Mouse (Mus musculus): ENCODE results near the gene Rpl39.
"Not testable (repeated sequence)": the region's sequence is repeated elsewhere in the genome, so short reads cannot be mapped to it uniquely, and the experiment has no call there.

The Rpl39 gene

DNA sequence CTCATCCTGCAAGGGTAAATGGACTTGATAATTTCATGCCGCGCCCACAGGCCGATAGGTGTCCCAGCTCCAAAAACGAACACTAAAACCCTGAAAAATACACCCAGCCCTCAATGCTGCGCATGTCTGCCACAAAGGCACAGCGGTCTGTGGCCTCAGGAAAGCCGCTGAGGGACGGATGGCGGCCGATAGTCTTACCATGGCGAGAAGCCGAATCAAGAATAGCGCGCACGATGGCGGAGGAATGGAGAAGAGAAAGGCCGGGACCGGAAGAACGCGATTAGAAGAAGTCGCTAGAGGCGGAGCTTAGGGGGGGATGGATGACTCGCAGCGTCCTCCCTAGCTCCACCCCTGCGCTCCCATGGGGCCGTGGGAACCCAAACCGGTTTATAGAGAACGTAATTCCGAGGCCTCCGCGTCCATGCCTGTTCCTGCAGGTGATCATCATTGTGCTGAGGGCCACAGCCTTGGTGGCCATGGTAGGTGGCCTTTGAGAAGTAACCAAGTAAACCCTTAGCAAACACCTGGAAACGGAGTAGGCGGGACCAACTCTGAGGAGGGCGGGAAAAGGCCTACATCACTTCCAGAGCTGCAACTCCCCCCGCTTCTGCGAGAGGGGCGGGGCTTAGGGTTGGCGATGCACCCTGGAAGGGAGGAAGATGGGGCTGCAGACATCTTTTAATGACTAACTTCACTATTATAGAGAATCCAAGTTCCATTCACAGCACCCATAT lies at the start of gene Rpl39:
Gene Rpl39, minus strand, starts transcription at position 476 of the 734 bp plus-strand sequence.
- no peak for DNase-seq (ENCODE audit: extremely low spot score, low read depth, low spot score)

DNA sequence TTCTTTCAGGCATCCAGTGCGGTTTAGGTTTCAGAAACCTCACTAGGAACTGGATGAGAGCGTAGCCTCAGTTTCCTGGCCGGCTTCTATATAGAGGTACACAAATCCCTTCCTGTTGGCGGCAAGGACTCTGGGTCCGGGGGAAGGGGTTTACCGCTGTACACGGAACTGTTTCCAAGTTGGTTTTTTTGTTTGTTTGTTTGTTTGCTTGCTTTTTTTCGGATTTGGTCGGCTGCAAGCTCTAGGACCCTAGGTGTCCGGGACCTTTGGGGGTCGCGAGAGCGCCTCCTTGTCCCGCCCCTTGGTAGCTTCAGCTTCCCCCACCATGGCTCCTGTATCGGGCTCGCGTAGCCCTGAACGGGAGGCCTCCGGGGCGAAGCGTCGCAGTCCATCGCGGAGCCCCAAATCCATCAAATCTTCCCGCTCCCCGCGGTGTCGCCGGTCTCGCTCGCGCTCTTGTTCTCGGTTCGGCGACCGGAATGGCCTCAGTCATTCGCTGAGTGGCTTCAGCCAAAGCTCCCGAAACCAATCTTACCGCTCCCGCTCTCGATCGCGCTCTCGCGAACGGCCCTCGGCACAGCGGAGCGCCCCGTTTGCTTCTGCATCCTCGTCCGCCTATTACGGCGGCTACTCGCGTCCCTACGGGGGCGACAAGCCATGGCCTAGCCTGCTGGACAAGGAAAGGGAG lies 41.6 kb upstream of the Rpl39 start, which contains the start of gene Nkap:
Gene Nkap, plus strand, starts transcription at position 125 of the 688 bp plus-strand sequence.
- peak; percentile 73 for DNase-seq (ENCODE audit: extremely low spot score, low read depth, low spot score)

DNA sequence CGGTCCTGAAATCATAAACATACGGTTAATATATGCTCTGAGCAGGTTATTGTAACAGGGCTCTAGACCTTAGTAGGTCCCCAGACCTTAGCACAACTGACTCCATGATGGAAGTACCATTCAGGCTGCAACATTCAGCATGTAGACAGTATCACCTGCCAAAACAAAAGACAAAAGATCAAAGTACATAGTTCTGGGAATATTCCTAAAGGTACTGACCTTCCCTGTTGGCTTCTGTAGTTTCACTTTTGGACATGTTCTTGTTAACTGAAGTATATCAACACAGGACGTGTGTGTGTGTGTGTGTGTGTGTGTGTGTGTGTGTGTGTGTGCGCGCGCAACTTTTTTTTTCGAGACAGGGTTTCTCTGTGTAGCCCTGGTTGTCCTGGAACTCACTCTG lies 40.3 kb upstream of the Rpl39 start:
- DNase-seq (ENCODE audit: extremely low spot score, low read depth, low spot score): no peak

DNA sequence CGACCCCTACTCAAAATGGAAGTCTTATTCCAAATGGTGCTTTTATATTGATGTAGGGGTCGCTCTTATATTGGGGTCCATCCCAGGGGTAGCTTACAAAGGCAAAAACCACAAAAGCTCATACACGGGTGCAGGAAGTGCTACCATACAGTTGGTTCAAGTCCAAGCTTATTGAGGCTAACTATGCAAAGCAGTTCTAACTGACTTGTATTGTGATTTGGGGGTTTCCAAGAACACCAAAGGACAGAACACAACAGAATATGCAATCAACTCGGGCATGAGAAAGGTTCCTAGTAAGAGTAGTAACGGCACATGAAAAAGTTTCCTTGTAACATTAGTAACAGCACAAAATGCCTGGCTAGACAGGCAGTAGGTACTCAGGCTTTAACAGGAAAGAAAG lies 35.0 kb upstream of the Rpl39 start:
- no peak for DNase-seq (ENCODE audit: extremely low spot score, low read depth, low spot score)

DNA sequence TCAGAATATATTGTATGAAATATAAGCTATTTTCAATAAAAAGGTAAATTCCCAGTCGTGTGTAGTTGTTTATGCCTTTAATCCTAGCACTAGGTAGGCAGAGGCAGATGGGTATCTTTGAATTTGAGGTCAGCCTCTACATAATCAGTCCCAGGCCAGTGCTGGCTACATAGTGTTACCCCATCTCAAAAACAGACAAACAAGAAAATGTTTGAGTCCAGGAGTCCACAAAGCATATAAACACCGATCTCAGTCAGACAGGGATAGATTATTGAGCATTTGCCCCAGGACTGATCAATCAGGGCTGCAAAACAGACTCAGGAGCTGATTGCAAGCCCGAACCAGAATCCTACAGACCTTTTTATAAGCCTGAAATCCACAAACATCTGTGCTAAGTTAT lies 34.4 kb upstream of the Rpl39 start:
- no peak for DNase-seq (ENCODE audit: extremely low spot score, low read depth, low spot score)

DNA sequence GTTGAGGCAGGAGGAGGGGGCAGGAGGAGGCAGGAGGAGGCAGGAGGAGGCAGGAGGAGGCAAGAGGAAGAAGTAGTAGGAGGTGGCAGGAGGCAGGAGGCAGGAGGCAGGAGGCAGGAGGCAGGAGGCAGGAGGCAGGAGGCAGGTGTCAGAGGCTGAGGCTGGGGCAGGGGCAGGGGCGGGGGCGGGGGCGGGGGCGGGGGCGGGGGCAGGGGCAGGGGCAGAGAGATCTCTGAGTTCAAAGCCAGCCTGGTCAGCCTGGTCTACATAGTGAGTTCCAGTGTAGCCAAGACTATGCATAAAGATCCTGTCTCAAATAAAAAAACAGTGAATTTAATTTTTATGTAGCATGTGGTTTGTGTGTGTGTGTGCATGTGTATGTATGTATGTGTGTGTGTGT lies 31.9 kb upstream of the Rpl39 start:
- DNase-seq (ENCODE audit: extremely low spot score, low read depth, low spot score): no peak

DNA sequence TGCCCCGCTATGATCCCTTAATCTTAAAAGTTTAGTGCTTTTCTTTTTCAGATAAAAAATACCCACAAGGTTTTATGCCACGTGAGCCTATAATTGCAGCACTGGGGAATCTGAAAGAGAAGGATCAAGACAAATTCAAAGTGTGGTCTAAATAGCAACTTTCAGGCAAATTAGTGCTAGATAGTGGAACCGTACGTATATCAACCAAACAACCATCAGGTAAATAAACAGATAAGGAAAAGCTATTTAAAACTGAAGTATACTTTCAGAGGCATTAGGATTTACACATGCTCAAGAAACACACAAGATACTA lies 25.6 kb upstream of the Rpl39 start:
- DNase-seq (ENCODE audit: extremely low spot score, low read depth, low spot score): no peak

DNA sequence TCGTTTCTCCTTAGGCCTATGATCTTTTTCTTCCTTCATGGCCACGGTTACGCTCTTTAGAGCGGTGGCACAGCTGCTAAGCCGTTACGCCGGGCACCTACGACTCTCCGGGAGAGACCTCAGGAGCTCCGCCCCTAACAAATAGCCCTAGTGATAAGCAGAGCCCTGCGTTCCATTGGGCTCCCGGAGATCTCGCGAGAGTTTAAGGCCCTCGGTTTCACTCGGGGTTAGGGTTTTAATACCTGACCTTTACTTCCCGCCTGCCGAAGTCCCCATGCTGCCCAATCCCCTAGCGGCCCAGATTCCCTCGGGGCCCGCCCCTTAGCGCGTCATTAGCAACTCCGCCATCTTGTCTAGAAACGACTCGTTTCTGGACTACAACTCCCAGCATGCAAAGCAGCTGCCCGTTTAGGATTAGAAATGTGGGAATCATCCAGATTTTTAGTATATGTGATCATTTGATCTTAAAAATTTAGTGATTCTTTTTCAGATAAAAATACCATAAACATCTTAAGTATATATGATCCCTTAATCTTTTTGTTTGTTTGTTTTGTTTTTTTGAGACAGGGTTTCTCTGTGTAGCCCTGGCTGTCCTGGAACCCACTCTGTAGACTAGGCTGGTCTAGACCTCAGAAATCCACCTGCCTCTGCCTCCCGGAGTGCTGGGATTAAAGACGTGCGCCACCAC lies 25.1 kb upstream of the Rpl39 start, which contains the start of gene Upf3b:
Gene Upf3b, minus strand, starts transcription at position 130 of the 688 bp plus-strand sequence.
- peak; percentile 63 for DNase-seq (ENCODE audit: extremely low spot score, low read depth, low spot score)

DNA sequence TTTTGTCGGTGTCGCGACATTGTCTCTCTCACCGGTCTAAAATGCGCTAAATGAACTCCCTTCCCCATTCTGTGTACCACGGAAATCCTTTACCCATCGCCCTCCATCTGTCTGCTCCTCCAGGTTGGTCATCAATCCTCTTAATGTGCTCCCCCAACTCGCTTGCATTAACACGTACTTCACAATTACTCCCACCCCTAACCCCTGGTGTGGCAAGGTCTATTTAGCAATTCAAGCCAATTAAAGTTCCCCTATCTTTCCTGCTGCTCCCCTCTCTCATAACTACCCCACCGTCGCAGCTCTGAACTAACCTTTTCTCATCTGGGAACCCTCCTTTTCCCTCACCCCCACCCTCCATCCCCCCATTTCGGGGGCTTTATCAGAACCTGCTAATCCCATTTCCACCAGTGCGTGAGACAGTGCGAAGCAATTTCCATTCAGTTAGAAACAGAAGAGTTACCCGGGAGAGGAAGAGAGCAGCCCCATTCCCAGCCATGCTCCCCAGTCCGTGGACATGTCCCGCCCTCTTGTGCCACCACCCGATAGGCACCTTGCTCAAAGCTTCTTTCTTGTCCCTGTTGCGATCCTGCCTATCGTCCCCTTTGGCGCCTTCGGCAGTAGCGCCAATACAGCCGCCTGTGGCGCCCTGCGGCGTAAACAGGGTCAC lies 24.5 kb upstream of the Rpl39 start:
- no peak for DNase-seq (ENCODE audit: extremely low spot score, low read depth, low spot score)

DNA sequence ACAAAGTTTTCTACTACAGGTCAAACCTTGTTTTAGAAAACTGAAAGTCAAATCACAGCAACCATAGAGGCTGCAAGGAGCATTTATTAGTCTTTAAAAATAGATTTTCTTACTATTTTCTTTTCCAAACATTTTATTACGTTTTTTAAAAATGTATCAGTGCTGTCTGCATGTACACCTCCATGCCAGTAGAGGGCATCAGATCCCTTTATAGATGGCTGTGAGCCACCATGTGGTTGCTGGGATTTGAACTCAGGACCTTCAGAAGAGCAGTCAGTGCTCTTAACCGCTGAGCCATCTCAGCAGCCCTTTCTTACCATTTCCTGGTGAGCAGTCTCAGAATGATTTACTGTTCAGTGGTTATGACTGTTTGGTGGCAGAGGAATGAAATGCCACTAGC lies 18.6 kb upstream of the Rpl39 start:
- DNase-seq (ENCODE audit: extremely low spot score, low read depth, low spot score): no peak

DNA sequence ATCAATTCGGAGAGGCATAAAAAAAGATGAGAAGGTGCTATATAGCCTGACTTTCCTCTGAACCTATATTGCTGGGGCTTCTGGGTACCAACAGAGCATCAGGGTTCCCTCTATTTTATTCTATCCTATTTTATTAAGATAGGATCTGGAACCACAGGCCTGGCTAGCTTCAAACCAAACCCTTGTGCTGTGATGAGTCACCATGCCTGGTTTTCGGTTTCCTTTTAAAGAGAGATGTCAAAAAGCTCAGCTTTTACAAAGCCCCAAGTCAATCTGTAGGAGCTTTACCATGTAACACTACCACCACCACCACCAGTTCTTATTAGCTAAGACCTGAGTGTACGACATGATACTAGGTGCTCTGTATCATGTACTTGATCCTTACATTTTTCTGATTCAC lies 13.5 kb upstream of the Rpl39 start:
- DNase-seq (ENCODE audit: extremely low spot score, low read depth, low spot score): no peak

DNA sequence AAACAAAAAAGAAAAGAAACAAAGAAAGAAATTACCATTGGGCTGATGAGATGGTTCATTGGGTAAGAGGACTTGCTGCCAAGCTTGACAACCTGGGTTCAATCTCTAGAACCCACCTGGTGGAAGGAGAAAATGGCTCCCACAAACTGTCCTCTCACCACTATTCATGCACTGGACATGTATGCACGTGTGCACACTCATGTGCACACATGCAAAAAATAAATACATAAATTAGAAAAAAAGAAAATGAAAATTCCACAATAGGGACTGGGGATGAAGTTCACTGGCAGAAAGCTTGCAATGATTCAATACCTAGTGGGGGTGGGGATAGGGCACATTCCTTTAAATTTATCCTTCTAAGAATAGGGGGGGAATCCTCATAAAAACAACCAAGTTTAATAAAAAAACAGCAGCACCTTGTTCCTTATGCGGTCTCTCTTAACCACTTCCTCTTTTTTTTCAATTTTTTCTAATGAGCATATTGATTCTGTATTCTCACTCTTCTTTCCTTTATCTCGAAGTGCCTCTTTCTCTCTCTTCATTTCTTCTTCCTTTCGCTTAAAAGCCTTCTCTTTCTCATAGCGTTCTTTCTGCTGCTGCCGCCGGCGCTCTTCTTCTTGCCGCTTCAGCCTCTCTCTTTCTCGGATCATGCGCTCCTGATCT lies 10.0 kb upstream of the Rpl39 start:
- no peak for DNase-seq (ENCODE audit: extremely low spot score, low read depth, low spot score)

DNA sequence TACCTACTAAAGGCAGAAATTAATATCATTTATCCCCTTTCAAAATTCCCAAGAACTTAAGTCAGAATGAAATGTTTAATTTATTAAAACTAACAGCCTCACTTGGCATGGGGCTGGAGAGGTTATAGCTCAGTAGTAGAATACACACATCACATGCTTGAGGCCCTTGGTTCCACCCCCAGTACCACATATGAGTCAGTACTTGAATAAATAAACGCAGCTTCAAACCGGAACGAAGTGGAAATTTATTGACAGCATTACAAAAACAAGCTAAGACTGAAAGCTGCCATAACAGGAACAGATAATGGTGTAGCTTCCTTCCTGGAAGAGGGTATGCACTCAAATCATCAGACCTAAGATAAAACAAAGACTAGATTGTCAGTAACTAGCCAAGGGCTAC lies 6.3 kb upstream of the Rpl39 start:
- no peak for DNase-seq (ENCODE audit: extremely low spot score, low read depth, low spot score)

DNA sequence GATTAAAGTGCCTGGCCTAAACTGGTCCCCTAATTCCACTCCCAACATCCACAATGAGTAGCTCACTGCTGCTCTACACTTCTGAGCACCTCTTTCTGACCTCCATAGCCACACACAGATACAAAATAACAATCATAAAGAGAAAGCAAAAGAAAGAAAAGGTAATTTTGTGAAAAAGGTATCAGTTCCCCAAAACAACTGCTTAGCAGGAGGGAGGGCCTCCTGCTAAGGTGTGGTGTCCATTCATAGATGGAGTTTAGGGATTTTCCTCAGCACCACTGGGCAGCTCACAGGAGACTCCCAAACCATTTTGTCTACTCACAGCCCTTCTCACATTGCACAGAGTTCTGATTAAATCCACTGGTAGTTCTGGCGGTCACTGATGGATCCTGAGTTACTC lies 3.6 kb upstream of the Rpl39 start:
- DNase-seq (ENCODE audit: extremely low spot score, low read depth, low spot score): no peak

DNA sequence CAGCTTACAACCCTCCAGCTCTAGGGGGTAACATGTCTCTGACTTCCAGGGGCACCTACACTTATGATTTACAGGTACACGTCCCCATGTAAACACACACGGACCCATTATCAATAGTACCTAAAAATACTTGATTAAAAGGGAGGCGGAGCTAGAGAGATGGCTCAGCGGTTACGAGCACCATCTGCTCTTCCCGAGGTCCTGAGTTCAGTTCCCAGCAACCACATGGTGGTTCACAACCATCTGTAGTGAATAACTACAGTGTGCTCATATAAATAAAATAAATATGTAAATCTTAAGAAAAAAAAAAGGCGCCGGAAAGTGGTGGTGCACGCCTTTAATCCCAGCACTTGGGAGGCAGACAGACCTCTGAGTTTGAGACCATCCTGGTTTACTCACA lies 463 bp upstream of the Rpl39 start:
- DNase-seq (ENCODE audit: extremely low spot score, low read depth, low spot score): no peak

DNA sequence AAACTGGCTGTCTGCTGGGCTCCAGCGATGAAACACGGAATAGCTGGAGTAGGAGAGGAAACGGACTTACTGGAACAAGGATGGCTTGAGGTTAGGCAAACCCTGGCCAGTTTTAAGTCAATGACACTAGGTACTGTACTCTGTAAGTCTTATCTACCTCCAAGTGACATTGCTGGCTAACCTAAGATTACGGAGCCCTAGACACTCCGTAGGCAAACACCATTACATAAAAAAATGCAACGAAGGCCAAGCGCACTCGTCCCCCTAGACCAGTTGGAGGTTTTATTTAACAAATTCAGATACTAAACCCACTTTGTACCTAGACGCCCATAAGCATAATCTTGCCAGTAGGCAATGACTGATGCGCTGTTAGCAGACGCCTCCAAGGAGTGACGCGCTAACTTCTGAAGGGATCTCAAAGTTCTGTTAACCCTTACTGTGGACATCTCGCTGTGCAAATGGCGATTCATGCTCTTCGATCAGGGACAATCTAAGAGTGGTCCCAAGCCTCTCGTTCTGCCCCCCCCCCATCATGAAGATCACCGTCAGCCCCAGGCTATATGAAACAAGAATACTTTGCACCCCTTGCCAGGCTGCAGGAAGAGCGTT lies 780 bp downstream of the Rpl39 start:
- DNase-seq (ENCODE audit: extremely low spot score, low read depth, low spot score): no peak

DNA sequence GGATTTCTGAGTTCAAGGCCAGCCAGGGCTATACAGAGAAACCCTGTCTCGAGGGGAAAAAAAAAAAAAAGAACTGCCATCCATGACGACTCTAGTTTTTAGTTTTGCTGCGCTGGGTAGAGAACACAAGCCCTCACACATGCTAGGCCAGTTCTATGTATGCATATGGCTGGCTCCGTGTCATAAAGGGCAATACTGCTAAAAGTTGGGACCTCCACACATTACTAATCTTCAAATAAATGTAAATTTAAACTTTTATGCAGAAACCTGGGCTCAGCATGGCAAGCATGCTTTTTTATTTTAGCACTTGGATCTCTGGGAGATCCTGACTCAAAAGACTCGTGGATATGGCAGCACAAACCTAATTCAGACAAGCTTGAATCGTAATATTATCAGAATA lies 4.0 kb downstream of the Rpl39 start:
- DNase-seq (ENCODE audit: extremely low spot score, low read depth, low spot score): no peak

DNA sequence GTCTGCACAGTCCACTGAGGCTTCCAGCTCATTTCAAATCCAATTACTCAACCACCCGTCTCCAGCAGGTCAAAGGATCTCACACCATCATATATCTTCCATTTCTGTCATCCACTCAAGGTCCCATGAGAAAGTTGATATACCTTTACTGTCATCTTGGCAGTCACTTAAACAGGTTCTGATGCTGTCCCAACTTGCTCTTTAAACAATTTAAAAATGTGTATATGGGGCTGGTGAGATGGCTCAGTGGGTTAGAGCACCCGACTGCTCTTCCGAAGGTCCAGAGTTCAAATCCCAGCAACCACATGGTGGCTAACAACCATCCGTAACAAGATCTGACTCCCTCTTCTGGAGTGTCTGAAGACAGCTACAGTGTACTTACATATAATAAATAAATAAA lies 4.9 kb downstream of the Rpl39 start:
- DNase-seq (ENCODE audit: extremely low spot score, low read depth, low spot score): not testable (repeated sequence)

DNA sequence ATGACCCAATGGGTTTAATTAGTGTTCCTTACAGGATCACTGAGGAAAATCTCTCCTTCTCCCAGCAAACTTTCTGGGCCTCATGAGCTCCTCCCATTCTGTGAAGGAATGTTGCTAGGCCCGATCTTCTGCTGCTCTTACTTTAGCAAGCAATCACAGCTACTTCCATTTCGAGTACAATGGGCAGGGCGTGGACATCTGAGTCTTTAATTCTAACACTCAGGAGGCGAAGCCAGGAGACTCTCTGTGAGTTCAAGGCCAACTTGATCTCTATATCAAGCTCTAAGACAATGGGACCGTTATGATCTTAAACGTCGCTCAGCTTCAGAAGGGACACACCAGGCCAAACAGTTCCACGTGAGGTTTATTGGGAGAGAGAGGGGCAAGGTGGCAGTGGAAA lies 8.6 kb downstream of the Rpl39 start:
- DNase-seq (ENCODE audit: extremely low spot score, low read depth, low spot score): no peak

DNA sequence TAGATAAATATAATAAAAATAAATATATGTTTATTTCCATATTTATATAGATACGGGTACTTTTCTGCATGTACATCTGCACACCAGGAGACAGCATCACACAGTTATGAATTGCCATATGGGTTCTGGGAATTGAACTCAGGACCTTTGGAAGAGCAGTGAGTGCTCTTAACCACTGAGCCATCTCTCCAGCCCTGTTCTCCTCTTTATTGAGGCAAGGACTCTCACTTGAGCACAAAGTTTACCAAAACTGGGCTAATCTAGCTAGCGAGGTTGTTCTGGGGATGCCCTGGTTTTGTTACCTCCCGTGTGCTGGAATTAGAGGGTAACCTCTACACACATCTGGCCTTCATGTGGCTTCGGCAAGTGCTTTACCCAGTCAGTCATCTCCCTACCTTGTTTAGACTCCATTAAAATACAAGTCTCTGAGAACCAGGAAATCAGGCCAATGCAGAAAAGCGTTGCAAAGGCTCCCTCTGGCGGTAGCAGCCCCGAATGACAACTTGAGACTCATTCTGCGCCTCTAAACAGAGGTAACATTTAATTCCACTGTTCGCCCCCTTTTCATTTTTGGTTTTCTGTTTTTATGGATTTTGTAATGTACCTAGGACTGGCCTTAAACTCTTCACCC lies 10.8 kb downstream of the Rpl39 start:
- DNase-seq (ENCODE audit: extremely low spot score, low read depth, low spot score): no peak

All from hindlimb bud, embryonic 11.5 days (tissue).